Mouse (Mus musculus): ENCODE results near the gene Sart1. TPM values are rescaled to one million over a fixed set of nuclear protein-coding genes. Genes with fewer than 3 reads are reported as not detected.

Gene Sart1
- total and polyA plus RNA-seq, 2 experiments from 2014 or later = 4.4 to 26.9 TPM

- DNase-seq (ENCODE audit: low spot score) (no peak), ATAC-seq (ENCODE audit: insufficient read depth, low read depth) (no peak)
- H3K9me3 ChIP-seq (replicated peaks; ENCODE audit: control insufficient read depth, low read length) = no peaks in the 10 kb centered on the region
- no peaks in the 10 kb centered on the region for H3K27me3 ChIP-seq (ENCODE audit: control insufficient read depth, insufficient read depth, low read length)
- H3K4me3 ChIP-seq (ENCODE audit: low read depth, low read length) = no peak overlapping the region
- 73% methylated on average over 19 of the region's 19 CpGs for WGBS
- TF ChIP-seq EP300 (IDR thresholded peaks at IDR 0.05; ENCODE audit: low read depth) (no peak), CTCF (IDR thresholded peaks at IDR 0.05; ENCODE audit: low read depth) (no peak)
- no peaks in the 10 kb centered on the region for H3K36me3 ChIP-seq (replicated peaks; ENCODE audit: control insufficient read depth, insufficient read depth, low read length)
- H3K4me1 ChIP-seq (ENCODE audit: control insufficient read depth, insufficient read depth) = no peaks in the 10 kb centered on the region
- no peak overlapping the region for H3K9ac ChIP-seq (replicated peaks; ENCODE audit: low read depth, low read length)
- H3K27ac ChIP-seq (ENCODE audit: low read depth) = no peak overlapping the region
- H3K4me2 ChIP-seq (ENCODE audit: low read depth, low read length) = no peak overlapping the region
Observed at GRCm38 (mm10) chr19:5327970-5328369, 60.5 kb downstream of the Sart1 start.

Other genes with a start within 250 kb of the Sart1 start
- gene Pacs1, start 115.6 kb downstream of the Sart1 start, total RNA-seq (2014; rRNA removed; ENCODE audit: low replicate concordance) = 11.3 and 45.7 TPM in 2 replicates
- 7.2 and 7.4 TPM in 2 replicates for gene Pacs1, start 115.6 kb downstream of the Sart1 start, polyA plus RNA-seq (2015; fragmentation: Nextera tagmentation; extraction: Ambion mirVana)
- 132 and 175 TPM in 2 replicates for gene Sf3b2, start 93.2 kb downstream of the Sart1 start, total RNA-seq (2014; rRNA removed; ENCODE audit: low replicate concordance)
- gene Sf3b2, start 93.2 kb downstream of the Sart1 start, polyA plus RNA-seq (2015; fragmentation: Nextera tagmentation; extraction: Ambion mirVana) = 158 and 159 TPM in 2 replicates
- gene Gal3st3, start 90.4 kb downstream of the Sart1 start, total RNA-seq (2014; rRNA removed; ENCODE audit: low replicate concordance) = 4.0 and 13.3 TPM in 2 replicates
- 5.1 and 6.8 TPM in 2 replicates for gene Gal3st3, start 90.4 kb downstream of the Sart1 start, polyA plus RNA-seq (2015; fragmentation: Nextera tagmentation; extraction: Ambion mirVana)
- not detected in 2 replicates for gene Catsper1, start 53.0 kb downstream of the Sart1 start, total RNA-seq (2014; rRNA removed; ENCODE audit: low replicate concordance)
- gene Catsper1, start 53.0 kb downstream of the Sart1 start, polyA plus RNA-seq (2015; fragmentation: Nextera tagmentation; extraction: Ambion mirVana) = not detected in 2 replicates
- gene Cst6, start 39.1 kb downstream of the Sart1 start, total RNA-seq (2014; rRNA removed; ENCODE audit: low replicate concordance) = 0.89 and 0.99 TPM in 2 replicates
- gene Cst6, start 39.1 kb downstream of the Sart1 start, polyA plus RNA-seq (2015; fragmentation: Nextera tagmentation; extraction: Ambion mirVana) = 2.3 and 3.0 TPM in 2 replicates
- gene Eif1ad, start 22.0 kb downstream of the Sart1 start, total RNA-seq (2014; rRNA removed; ENCODE audit: low replicate concordance) = 37.9 and 40.6 TPM in 2 replicates
- gene Eif1ad, start 22.0 kb downstream of the Sart1 start, polyA plus RNA-seq (2015; fragmentation: Nextera tagmentation; extraction: Ambion mirVana) = 33.5 and 37.5 TPM in 2 replicates
- 120 and 143 TPM in 2 replicates for gene Banf1, start 21.5 kb downstream of the Sart1 start, total RNA-seq (2014; rRNA removed; ENCODE audit: low replicate concordance)
- gene Banf1, start 21.5 kb downstream of the Sart1 start, polyA plus RNA-seq (2015; fragmentation: Nextera tagmentation; extraction: Ambion mirVana) = 340 and 356 TPM in 2 replicates
- 0.31 and 3.5 TPM in 2 replicates for gene Tsga10ip, start 13.8 kb upstream of the Sart1 start, total RNA-seq (2014; rRNA removed; ENCODE audit: low replicate concordance)
- 2.5 and 3.5 TPM in 2 replicates for gene Tsga10ip, start 13.8 kb upstream of the Sart1 start, polyA plus RNA-seq (2015; fragmentation: Nextera tagmentation; extraction: Ambion mirVana)
- gene Drap1, start 36.3 kb upstream of the Sart1 start, total RNA-seq (2014; rRNA removed; ENCODE audit: low replicate concordance) = 169 and 171 TPM in 2 replicates
- 328 and 338 TPM in 2 replicates for gene Drap1, start 36.3 kb upstream of the Sart1 start, polyA plus RNA-seq (2015; fragmentation: Nextera tagmentation; extraction: Ambion mirVana)
- gene AI837181, start 36.4 kb upstream of the Sart1 start, total RNA-seq (2014; rRNA removed; ENCODE audit: low replicate concordance) = 47.4 and 59.1 TPM in 2 replicates
- gene AI837181, start 36.4 kb upstream of the Sart1 start, polyA plus RNA-seq (2015; fragmentation: Nextera tagmentation; extraction: Ambion mirVana) = 38.1 and 40.5 TPM in 2 replicates
- gene Fosl1, start 58.8 kb upstream of the Sart1 start, total RNA-seq (2014; rRNA removed; ENCODE audit: low replicate concordance) = not detected in 2 replicates
- gene Fosl1, start 58.8 kb upstream of the Sart1 start, polyA plus RNA-seq (2015; fragmentation: Nextera tagmentation; extraction: Ambion mirVana) = 0.12 TPM in 1 of 2 replicates, not detected in the other
- 9.2 and 11.3 TPM in 2 replicates for gene Ccdc85b, start 69.2 kb upstream of the Sart1 start, total RNA-seq (2014; rRNA removed; ENCODE audit: low replicate concordance)
- gene Ccdc85b, start 69.2 kb upstream of the Sart1 start, polyA plus RNA-seq (2015; fragmentation: Nextera tagmentation; extraction: Ambion mirVana) = 10.2 and 10.6 TPM in 2 replicates
- 81.6 and 86.4 TPM in 2 replicates for gene Fibp, start 71.9 kb upstream of the Sart1 start, total RNA-seq (2014; rRNA removed; ENCODE audit: low replicate concordance)
- 142 and 146 TPM in 2 replicates for gene Fibp, start 71.9 kb upstream of the Sart1 start, polyA plus RNA-seq (2015; fragmentation: Nextera tagmentation; extraction: Ambion mirVana)
- not detected in 2 replicates for gene Ctsw, start 79.8 kb upstream of the Sart1 start, total RNA-seq (2014; rRNA removed; ENCODE audit: low replicate concordance)
- 0.42 and 0.73 TPM in 2 replicates for gene Ctsw, start 79.8 kb upstream of the Sart1 start, polyA plus RNA-seq (2015; fragmentation: Nextera tagmentation; extraction: Ambion mirVana)
- 46.8 and 52.7 TPM in 2 replicates for gene Efemp2, start 85.3 kb upstream of the Sart1 start, total RNA-seq (2014; rRNA removed; ENCODE audit: low replicate concordance)
- gene Efemp2, start 85.3 kb upstream of the Sart1 start, polyA plus RNA-seq (2015; fragmentation: Nextera tagmentation; extraction: Ambion mirVana) = 32.2 and 34.1 TPM in 2 replicates
- 45.8 and 62.4 TPM in 2 replicates for gene Mus81, start 99.7 kb upstream of the Sart1 start, total RNA-seq (2014; rRNA removed; ENCODE audit: low replicate concordance)
- 35.8 and 36.8 TPM in 2 replicates for gene Mus81, start 99.7 kb upstream of the Sart1 start, polyA plus RNA-seq (2015; fragmentation: Nextera tagmentation; extraction: Ambion mirVana)
- gene Cfl1, start 101.8 kb upstream of the Sart1 start, total RNA-seq (2014; rRNA removed; ENCODE audit: low replicate concordance) = 448 and 685 TPM in 2 replicates
- gene Cfl1, start 101.8 kb upstream of the Sart1 start, polyA plus RNA-seq (2015; fragmentation: Nextera tagmentation; extraction: Ambion mirVana) = 948 and 963 TPM in 2 replicates
- not detected in 2 replicates for gene 1700020D05Rik, start 115.1 kb upstream of the Sart1 start, total RNA-seq (2014; rRNA removed; ENCODE audit: low replicate concordance)
- gene 1700020D05Rik, start 115.1 kb upstream of the Sart1 start, polyA plus RNA-seq (2015; fragmentation: Nextera tagmentation; extraction: Ambion mirVana) = not detected in 2 replicates
- 8.6 and 22.6 TPM in 2 replicates for gene Snx32, start 121.8 kb upstream of the Sart1 start, total RNA-seq (2014; rRNA removed; ENCODE audit: low replicate concordance)
- 9.1 and 9.3 TPM in 2 replicates for gene Snx32, start 121.8 kb upstream of the Sart1 start, polyA plus RNA-seq (2015; fragmentation: Nextera tagmentation; extraction: Ambion mirVana)
- gene Ovol1, start 171.9 kb upstream of the Sart1 start, total RNA-seq (2014; rRNA removed; ENCODE audit: low replicate concordance) = not detected in 2 replicates
- 0.05 TPM in 1 of 2 replicates, not detected in the other for gene Ovol1, start 171.9 kb upstream of the Sart1 start, polyA plus RNA-seq (2015; fragmentation: Nextera tagmentation; extraction: Ambion mirVana)
- 5.8 and 12.9 TPM in 2 replicates for gene Ap5b1, start 179.3 kb upstream of the Sart1 start, total RNA-seq (2014; rRNA removed; ENCODE audit: low replicate concordance)
- 1.7 and 2.0 TPM in 2 replicates for gene Ap5b1, start 179.3 kb upstream of the Sart1 start, polyA plus RNA-seq (2015; fragmentation: Nextera tagmentation; extraction: Ambion mirVana)
- gene Rnaseh2c, start 213.2 kb upstream of the Sart1 start, total RNA-seq (2014; rRNA removed; ENCODE audit: low replicate concordance) = 42.4 and 57.6 TPM in 2 replicates
- 50.7 and 51.8 TPM in 2 replicates for gene Rnaseh2c, start 213.2 kb upstream of the Sart1 start, polyA plus RNA-seq (2015; fragmentation: Nextera tagmentation; extraction: Ambion mirVana)
- gene Kat5, start 221.5 kb upstream of the Sart1 start, total RNA-seq (2014; rRNA removed; ENCODE audit: low replicate concordance) = 55.4 and 164 TPM in 2 replicates
- gene Kat5, start 221.5 kb upstream of the Sart1 start, polyA plus RNA-seq (2015; fragmentation: Nextera tagmentation; extraction: Ambion mirVana) = 27.0 and 29.7 TPM in 2 replicates
- gene Rela, start 248.8 kb upstream of the Sart1 start, total RNA-seq (2014; rRNA removed; ENCODE audit: low replicate concordance) = 26.3 and 49.5 TPM in 2 replicates
- 22.9 and 23.6 TPM in 2 replicates for gene Rela, start 248.8 kb upstream of the Sart1 start, polyA plus RNA-seq (2015; fragmentation: Nextera tagmentation; extraction: Ambion mirVana)